Mouse (Mus musculus) embryo, embryonic 11.5 days (tissue): ENCODE results near the gene Abhd17c.
"Not testable (repeated sequence)": the region's sequence is repeated elsewhere in the genome, so short reads cannot be mapped to it uniquely, and the experiment has no call there.

Experiments
- DNase-seq: peaks from one replicate; pipeline ENCODE4 v3.0.0-alpha.2; 2012; ENCODE audit warnings: low read depth, low spot score

Abhd17c gene

DNA sequence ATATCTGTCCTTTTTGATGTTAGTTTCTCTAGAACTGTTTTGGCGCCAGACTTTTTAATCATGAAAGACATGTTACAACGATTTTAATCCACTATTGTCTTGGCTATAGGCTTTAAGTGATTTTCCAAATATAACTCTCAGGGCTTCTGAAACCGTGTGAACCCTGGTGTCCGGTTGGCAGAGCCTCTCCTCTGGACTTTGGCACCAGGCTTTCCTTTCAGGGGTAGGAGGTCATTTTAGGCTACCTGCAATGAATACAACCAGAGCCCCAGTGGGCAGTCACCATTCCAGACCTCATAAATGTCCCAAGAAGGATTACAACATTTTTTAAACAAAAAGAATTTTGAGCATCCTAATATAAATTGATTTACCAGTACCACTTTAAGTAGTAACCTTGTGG lies 1.1 kb upstream of the Abhd17c start:
- no peak for DNase-seq

DNA sequence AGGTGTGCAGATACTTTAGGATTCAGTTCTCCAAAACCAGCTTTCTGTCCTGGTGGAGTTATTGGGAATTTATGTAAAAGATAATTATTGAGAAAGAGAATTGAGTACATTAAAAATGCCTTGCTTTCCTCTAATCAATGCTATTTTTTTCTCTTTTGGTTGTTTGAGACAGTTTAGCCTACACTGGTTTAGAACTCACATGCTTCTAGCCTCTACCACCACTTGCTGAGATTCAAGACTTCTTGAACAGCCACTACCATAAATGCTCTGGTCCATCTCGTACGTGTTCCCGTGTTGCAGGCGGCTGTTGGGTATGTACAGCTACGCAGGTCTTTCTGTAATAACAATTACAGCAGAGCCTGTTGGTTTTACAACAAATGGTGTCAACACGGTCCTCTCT lies 681 bp upstream of the Abhd17c start:
- DNase-seq: no peak

GRCm38 (mm10) chr7:84151960-84152334 lies 254 bp upstream of the Abhd17c start:
- peak; percentile 92 for DNase-seq

- no peak for DNase-seq
Observed at GRCm38 (mm10) chr7:84150361-84151000, 1.2 kb downstream of the Abhd17c start.

GRCm38 (mm10) chr7:84149821-84150220 lies 1.9 kb downstream of the Abhd17c start:
- no peak for DNase-seq

DNA sequence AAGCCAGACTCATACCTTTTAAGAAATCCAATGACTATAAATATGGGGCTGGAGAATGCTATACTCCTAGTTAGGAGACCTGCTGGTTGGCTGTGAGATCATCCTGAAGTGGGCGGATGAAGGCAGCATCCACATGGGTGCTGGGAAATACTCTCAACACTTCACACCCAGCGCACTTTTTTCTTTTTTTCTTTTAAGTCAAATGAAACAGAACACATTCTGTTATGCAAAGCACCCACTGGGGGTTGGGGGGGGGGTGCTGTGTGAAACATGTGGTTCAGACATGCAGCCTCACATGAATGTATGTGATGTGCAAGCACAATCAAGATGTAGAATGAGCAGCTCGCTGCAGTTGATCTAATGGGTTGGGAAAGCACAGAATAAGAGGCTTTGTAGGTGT lies 2.8 kb downstream of the Abhd17c start:
- no peak for DNase-seq

DNA sequence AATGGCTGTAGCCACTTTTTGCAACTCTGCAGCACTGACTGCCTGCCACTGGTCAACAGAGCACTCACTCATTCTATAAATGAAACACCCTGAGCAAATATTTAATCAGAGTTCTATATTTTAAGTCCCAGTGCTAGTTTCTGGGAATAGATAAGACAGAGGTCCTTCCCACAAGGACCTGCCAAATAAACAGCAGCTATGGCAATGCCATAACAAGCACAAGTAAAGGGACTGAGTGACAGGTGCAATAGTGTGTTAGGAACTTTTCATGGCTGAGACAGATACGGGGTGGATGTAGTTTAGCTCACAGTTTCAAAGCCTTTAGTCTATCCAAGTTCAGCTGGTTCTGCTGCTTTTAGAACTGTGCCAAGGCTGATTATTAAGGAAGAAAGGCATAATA lies 3.9 kb downstream of the Abhd17c start:
- no peak for DNase-seq

DNA sequence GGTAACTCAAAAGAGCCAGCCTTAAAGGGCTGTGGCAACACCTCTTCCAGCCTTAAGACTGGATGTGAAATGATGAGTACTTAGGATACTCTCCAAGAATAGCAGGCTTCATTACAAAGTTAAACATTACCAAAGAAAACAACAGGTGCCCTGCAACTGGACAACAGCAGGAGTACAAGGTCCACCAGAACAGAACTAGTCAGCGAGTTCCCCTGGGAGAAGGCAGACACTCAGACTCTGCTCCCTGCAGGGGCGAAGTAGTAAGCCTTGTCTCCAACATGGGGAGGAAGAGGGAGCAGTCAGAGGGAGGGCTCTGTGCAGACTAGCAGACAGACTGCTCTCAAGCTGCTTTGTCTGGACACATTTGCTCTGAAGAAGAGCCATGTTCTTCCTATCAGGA lies 6.1 kb downstream of the Abhd17c start:
- DNase-seq: no peak

- no peak for DNase-seq
Observed at GRCm38 (mm10) chr7:84142736-84143473, 8.8 kb downstream of the Abhd17c start.

DNA sequence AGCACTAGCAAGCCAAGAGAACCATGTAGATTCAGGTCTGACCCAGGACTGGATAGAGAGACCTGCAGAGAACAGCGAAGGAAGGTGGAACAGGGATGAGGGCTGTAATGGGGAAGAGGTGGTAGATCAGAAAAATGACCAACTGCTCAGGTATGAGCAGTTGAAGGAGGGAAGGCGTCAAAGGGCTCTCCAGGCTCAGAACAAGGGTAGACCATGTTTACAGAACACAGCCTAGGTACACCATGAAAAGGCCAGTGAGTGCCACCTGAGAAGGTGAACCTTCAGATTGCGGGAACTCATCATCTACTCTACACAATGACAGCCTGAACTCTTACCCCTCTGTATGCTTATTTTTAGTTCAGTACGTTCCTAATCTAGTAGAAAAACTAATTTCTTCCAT lies 9.5 kb downstream of the Abhd17c start:
- no peak for DNase-seq

GRCm38 (mm10) chr7:84139566-84139965 lies 12.1 kb downstream of the Abhd17c start:
- no peak for DNase-seq

GRCm38 (mm10) chr7:84138731-84139130 lies 13.0 kb downstream of the Abhd17c start:
- no peak for DNase-seq

DNA sequence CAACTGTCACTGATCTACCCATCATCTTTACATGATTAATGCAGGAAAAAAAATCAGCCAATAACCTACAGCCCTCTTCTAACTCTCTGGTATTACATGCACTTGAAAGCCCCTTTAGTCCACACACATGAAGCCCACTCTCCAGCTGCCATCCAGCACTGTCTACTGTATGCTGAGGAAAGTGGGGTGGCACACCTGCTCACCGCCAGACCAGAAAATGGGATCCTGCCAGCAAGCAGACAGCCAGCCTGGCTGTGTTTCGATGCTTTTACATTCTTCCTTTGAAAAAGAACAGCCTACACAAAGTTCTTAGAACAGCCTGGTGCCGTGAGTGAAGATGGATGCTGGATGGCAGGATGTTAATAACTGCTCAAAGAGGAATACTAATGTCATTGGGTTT lies 13.9 kb downstream of the Abhd17c start:
- DNase-seq: no peak

DNA sequence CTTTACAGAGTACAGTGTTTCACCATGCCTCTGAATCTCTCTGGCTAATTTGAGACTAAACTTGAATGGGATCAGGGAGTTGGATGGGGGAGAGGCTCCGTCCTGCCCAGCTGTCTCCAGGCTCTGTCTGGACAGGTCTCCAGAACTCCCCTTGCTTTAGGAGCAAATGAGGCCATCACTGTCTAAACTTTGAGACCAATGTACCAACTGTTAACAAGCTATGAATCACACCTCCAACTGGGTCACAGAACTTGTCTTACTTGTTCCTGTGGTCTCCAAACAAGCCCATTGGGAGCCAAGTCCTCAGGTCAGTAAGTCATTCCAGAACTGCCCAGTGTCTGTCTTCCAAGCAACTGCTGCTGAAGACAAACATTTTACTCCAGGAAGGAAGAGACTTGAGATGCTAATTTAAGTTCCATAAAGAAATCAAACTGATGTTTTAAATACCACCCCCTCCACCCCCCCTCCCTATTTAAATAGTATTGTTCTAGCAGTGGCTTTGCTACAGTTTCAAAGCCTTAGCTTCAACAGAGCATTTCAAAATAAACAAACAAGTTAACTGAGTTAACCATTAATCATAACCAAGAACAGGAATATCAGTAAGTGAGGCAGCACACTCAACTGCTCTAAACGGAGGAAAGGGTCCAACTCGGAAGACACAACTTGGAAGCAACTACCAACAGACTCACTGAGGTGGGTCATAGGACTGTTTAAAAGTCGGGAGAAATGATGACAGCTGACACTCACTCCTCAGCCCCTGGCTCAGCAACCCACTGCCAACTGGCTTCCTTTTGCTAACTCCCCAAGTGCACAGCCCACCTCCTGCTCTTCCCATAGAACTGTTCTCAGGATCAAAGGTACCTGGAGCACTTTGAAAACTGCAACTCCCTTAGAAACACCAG lies 15.6 kb downstream of the Abhd17c start:
- no peak for DNase-seq

GRCm38 (mm10) chr7:84132704-84133103 lies 19.0 kb downstream of the Abhd17c start:
- DNase-seq: no peak

GRCm38 (mm10) chr7:84131736-84132135 lies 20.0 kb downstream of the Abhd17c start:
- no peak for DNase-seq

- no peak for DNase-seq
Observed at GRCm38 (mm10) chr7:84128661-84129060, 23.0 kb downstream of the Abhd17c start.

DNA sequence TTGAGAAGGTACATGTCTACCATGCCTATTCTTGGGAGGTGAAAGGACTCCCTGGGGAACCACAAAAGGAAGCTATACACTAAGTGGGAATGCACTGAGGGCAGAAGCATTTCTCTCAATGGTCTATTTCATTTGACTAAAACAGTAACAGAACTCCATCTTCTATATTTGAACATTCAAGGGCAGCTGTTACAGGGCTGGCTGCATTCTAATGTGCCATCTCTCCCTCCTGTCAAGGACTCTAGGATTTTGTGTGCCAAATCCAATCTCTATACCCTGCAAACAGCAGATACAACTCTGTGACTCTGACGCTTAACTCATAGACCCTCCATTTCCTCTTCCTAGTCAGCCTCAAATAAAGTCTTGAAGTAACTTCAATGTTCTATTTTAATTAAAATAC lies 26.0 kb downstream of the Abhd17c start:
- DNase-seq: no peak

DNA sequence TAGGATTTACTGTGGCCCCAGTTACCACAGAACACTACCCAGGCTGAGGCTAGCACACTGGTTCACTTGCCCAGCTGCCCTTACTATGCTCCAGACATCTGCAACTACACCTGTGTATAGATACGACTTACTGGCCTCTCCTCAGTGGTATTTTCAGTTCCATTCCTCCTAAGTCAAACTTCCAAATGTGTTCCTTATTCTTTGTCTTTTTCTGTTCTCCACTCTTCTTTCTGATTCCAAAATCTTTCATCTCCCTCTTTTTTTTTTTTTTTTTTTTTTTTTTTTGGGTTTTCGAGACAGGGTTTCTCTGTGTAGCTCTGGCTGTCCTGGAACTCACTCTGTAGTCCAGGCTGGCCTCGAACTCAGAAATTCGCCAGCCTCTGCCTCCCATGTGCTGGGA lies 28.0 kb downstream of the Abhd17c start:
- DNase-seq: not testable (repeated sequence)

DNA sequence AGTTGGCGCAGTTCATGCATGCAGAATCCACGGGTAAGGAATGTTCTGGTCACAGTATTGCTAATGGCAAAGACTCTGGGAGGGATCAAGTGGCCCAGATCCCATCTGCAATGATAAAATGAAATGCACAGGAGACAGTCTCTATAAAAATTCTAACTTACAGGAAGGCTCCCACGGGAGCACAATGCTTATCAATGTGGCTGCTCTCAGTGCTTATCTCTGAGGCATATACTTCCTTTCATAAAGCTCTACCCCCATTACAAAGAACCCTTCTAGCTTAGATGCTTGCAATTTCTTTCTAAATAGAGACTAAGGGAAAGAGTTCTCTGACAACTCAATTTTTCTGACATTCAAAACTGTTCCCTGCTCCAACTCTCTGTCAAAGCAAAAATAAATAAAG lies 29.9 kb downstream of the Abhd17c start:
- no peak for DNase-seq

GRCm38 (mm10) chr7:84120142-84120760 lies 31.4 kb downstream of the Abhd17c start:
- no peak for DNase-seq
